ENCODE assay signal across 12 mouse cellular contexts in genomic region chr7:141087894-141088293, GRCm38 (mm10). TPM values are rescaled to one million over a fixed set of nuclear protein-coding genes. Genes with fewer than 3 reads are reported as not detected.
DNase-seq lines count a peak whose midpoint lies in the region; ATAC-seq and TF ChIP-seq lines count a peak whose summit lies in the region.
"Had no signal": no experiment of that assay in that cellular context is flagged by ENCODE, and none has a peak within 500 bp of the region (broad histone marks: within the 10 kb centered on the region; RNA-seq: fewer than 3 reads in every experiment).

No protein-coding gene starts in this region.

- H3K79me2 ChIP-seq in CH12.LX (replicated peaks; ENCODE audit: control insufficient read depth, extremely low read depth, insufficient read depth, poor library complexity, severe bottlenecking), result peaks cover 6% of the 10 kb centered on the region; the same call in 1 of the 2 replicates

- H3K27ac ChIP-seq in heart, embryonic 15.5 days, result no peak overlapping the region
- no peak overlapping the region for H3K27ac ChIP-seq in heart, embryonic 11.5 days (ENCODE audit: low read depth, low read length)
- peak overlapping the region; percentile 61 for H3K27ac ChIP-seq in CH12.LX (ENCODE audit: insufficient read depth, low read depth)
- H3K27ac ChIP-seq in limb, embryonic 11.5 days (replicated peaks; ENCODE audit: low read depth, low read length), result no peak overlapping the region
- no peak overlapping the region for H3K27ac ChIP-seq in small intestine, adult 2 months (ENCODE audit: insufficient read depth, low read depth, low read length)
- H3K27ac ChIP-seq: embryonic facial prominence, embryonic 12.5 days; layer of hippocampus, adult 2 months had no signal

- H3K27me3 ChIP-seq in heart, embryonic 15.5 days, result peaks cover 51% of the 10 kb centered on the region
- peaks cover 57% of the 10 kb centered on the region for H3K27me3 ChIP-seq in heart, embryonic 11.5 days (ENCODE audit: control insufficient read depth, insufficient read depth, low read length)
- no peaks in the 10 kb centered on the region for H3K27me3 ChIP-seq in CH12.LX (replicated peaks)
- peaks cover 30% of the 10 kb centered on the region for H3K27me3 ChIP-seq in limb, embryonic 11.5 days (ENCODE audit: control insufficient read depth, insufficient read depth, low read length)
- H3K27me3 ChIP-seq in small intestine, adult 2 months (ENCODE audit: control insufficient read depth, insufficient read depth, low read length), result no peaks in the 10 kb centered on the region

- in situ Hi-C loops in CH12.LX (cut with MboI; ENCODE audit: low pct_ligation_motif_present, low pct_unique_long_range_greater_than_20kb, low sequenced_read_pairs), result loop anchor here (5.0 kb wide), 1 partner anchor 36 kb away; no protein-coding TSS in a partner anchor

- peak overlapping the region; percentile 34; the same call in 1 of the 2 replicates for H3K4me2 ChIP-seq in heart, embryonic 15.5 days
- no peak overlapping the region; the same call in 1 of the 2 replicates for H3K4me2 ChIP-seq in heart, embryonic 11.5 days
- H3K4me2 ChIP-seq in CH12.LX (ENCODE audit: insufficient read depth, low read depth, poor library complexity, severe bottlenecking), result peak overlapping the region; percentile 81
- peak overlapping the region; percentile 26; the same call in 1 of the 2 replicates for H3K4me2 ChIP-seq in limb, embryonic 11.5 days (ENCODE audit: low read depth, severe bottlenecking)

- H3K9ac ChIP-seq in heart, embryonic 15.5 days, result no peak overlapping the region
- H3K9ac ChIP-seq in heart, embryonic 11.5 days (ENCODE audit: low read depth, low read length), result no peak overlapping the region
- peak overlapping the region; percentile 81 for H3K9ac ChIP-seq in CH12.LX (ENCODE audit: insufficient read depth, low read depth)
- H3K9ac ChIP-seq in limb, embryonic 11.5 days (ENCODE audit: low read length), result no peak overlapping the region

- no peak for ATAC-seq in heart, embryonic 15.5 days (replicated peaks; ENCODE audit: insufficient number of reproducible peaks, insufficient read depth, low FRiP score, low read depth)
- ATAC-seq in heart, embryonic 11.5 days (replicated peaks; ENCODE audit: insufficient number of reproducible peaks, low FRiP score, low TSS enrichment), result no peak
- ATAC-seq in limb, embryonic 11.5 days (ENCODE audit: insufficient number of reproducible peaks, low FRiP score, low TSS enrichment, low read depth), result no peak

- TF ChIP-seq POLR2A in CH12.LX (IDR thresholded peaks at IDR 0.05; ENCODE audit: low read depth, low read length), result peak; percentile 67
- TF ChIP-seq POLR2A in small intestine, adult 2 months (IDR thresholded peaks at IDR 0.05; ENCODE audit: low read depth, low read length), result no peak

- H3K36me3 ChIP-seq in heart, embryonic 15.5 days, result no peaks in the 10 kb centered on the region
- no peaks in the 10 kb centered on the region for H3K36me3 ChIP-seq in heart, embryonic 11.5 days (ENCODE audit: control insufficient read depth, insufficient read depth, low read length)
- peaks cover 24 to 37% of the 10 kb centered on the region in 2 experiments for H3K36me3 ChIP-seq in CH12.LX (replicated peaks in 1 of 2; ENCODE audit: control insufficient read depth in 1 of 2, insufficient read depth in 1 of 2, low read length in 1 of 2)
- no peaks in the 10 kb centered on the region; the same call in 1 of the 2 replicates for H3K36me3 ChIP-seq in limb, embryonic 11.5 days (ENCODE audit: control insufficient read depth, insufficient read depth, low read length)
- H3K36me3 ChIP-seq in small intestine, adult 2 months (ENCODE audit: control insufficient read depth, insufficient read depth, low read length), result peaks cover 48% of the 10 kb centered on the region
- H3K36me3 ChIP-seq: embryonic facial prominence, embryonic 12.5 days had no signal

- no peaks in the 10 kb centered on the region for H3K9me3 ChIP-seq in heart, embryonic 15.5 days (replicated peaks)
- no peaks in the 10 kb centered on the region for H3K9me3 ChIP-seq in heart, embryonic 11.5 days (replicated peaks; ENCODE audit: control insufficient read depth, low read length)
- no peaks in the 10 kb centered on the region for H3K9me3 ChIP-seq in CH12.LX (replicated peaks; ENCODE audit: low read length)
- no peaks in the 10 kb centered on the region for H3K9me3 ChIP-seq in limb, embryonic 11.5 days (ENCODE audit: control insufficient read depth, low read length)
- H3K9me3 ChIP-seq: embryonic facial prominence, embryonic 12.5 days had no signal

- TF ChIP-seq EP300 in CH12.LX (IDR thresholded peaks at IDR 0.05; ENCODE audit: low read length), result no peak

- TF ChIP-seq RAD21 in CH12.LX (IDR thresholded peaks at IDR 0.05; ENCODE audit: low read depth, low read length), result no peak

- WGBS in heart, embryonic 15.5 days, result 17% methylated on average over 8 of the region's 8 CpGs
- 20% methylated on average over 8 of the region's 8 CpGs for WGBS in heart, embryonic 11.5 days (ENCODE audit: insufficient replicate concordance)
- 35% methylated on average over 8 of the region's 8 CpGs for WGBS in limb, embryonic 11.5 days
- WGBS in small intestine, adult 2 months, result 47% methylated on average over 8 of the region's 8 CpGs

- H3K4me1 ChIP-seq in heart, embryonic 15.5 days (replicated peaks), result peaks cover 16% of the 10 kb centered on the region; the same call in 1 of the 2 replicates
- H3K4me1 ChIP-seq in heart, embryonic 11.5 days (ENCODE audit: control insufficient read depth, insufficient read depth, low read length), result peaks cover 6% of the 10 kb centered on the region
- peaks cover 22 to 34% of the 10 kb centered on the region in 2 experiments for H3K4me1 ChIP-seq in CH12.LX (ENCODE audit: control insufficient read depth in 1 of 2, insufficient read depth in 2 of 2)
- peaks cover 5% of the 10 kb centered on the region; the same call in 1 of the 2 replicates for H3K4me1 ChIP-seq in limb, embryonic 11.5 days (ENCODE audit: control insufficient read depth, insufficient read depth, low read length)
- peaks cover 15% of the 10 kb centered on the region for H3K4me1 ChIP-seq in small intestine, adult 2 months (ENCODE audit: control insufficient read depth, insufficient read depth, insufficient read length, low read length)
- H3K4me1 ChIP-seq: embryonic facial prominence, embryonic 12.5 days had no signal

- DNase-seq in CH12.LX (ENCODE audit: extremely low read depth), result peak; percentile 86
- DNase-seq in limb, embryonic 11.5 days (ENCODE audit: low spot score), result no peak
- DNase-seq in frontal cortex, postnatal 36 days (ENCODE audit: low spot score in 2 of 2), result no peak
- no peak for DNase-seq in frontal cortex, postnatal 10 days (ENCODE audit: low spot score in 2 of 2)
- no peak for DNase-seq in Muller cell, postnatal 12 days (ENCODE audit: inconsistent ontology term)

- dilution Hi-C loops in CH12.LX (cut with MboI; ENCODE audit: extremely low pct_ligation_motif_present, extremely low pct_unique_long_range_greater_than_20kb, low sequenced_read_pairs), result no loop called here

- no peak overlapping the region for H3K4me3 ChIP-seq in heart, embryonic 15.5 days
- H3K4me3 ChIP-seq in heart, embryonic 11.5 days (ENCODE audit: low read depth, low read length), result no peak overlapping the region
- H3K4me3 ChIP-seq in CH12.LX (replicated peaks in 1 of 3; ENCODE audit: low read depth in 2 of 3, low read length in 2 of 3, poor library complexity in 1 of 3), result peak overlapping the region; percentile 84 to 90 (median 86)
- H3K4me3 ChIP-seq in limb, embryonic 11.5 days (ENCODE audit: low read depth, low read length), result no peak overlapping the region
- H3K4me3 ChIP-seq in small intestine, adult 2 months (ENCODE audit: low read depth, low read length), result peak overlapping the region; percentile 54
- H3K4me3 ChIP-seq: embryonic facial prominence, embryonic 12.5 days; layer of hippocampus, adult 2 months had no signal

- TF ChIP-seq CTCF in CH12.LX (conservative IDR thresholded peaks at IDR 0.05 in 1 of 2, IDR thresholded peaks at IDR 0.05 in 1 of 2; ENCODE audit: low read depth in 2 of 2, low read length in 2 of 2), result no peak
- TF ChIP-seq CTCF in small intestine, adult 2 months (IDR thresholded peaks at IDR 0.05; ENCODE audit: extremely low read depth, insufficient read length, insufficient replicate concordance, low read depth, low read length), result no peak

RNA-seq across cellular contexts. Expression of gene Pkp3, which starts 9.9 kb away (rescaled TPM):
- polyA plus RNA-seq in heart, embryonic 15.5 days (2015; fragmentation: Nextera tagmentation; extraction: Ambion mirVana), result 0.97 and 5.9 TPM in 2 replicates
- polyA plus RNA-seq in heart, embryonic 11.5 days (2014; fragmentation: Nextera tagmentation; extraction: Ambion mirVana), result 0.67 and 0.68 TPM in 2 replicates
- total RNA-seq in CH12.LX (2012; rRNA removed) (52.8 and 63.1 TPM in 2 replicates), CH12.LX (2014; rRNA removed) (23.9 and 25.3 TPM in 2 replicates)
- 37.8 and 38.0 TPM in 2 replicates for polyA plus RNA-seq in CH12.LX (2012; ENCODE audit: insufficient read length, low read depth)
- 3.3 and 3.9 TPM in 2 replicates for polyA plus RNA-seq in limb, embryonic 11.5 days (2014; fragmentation: Nextera tagmentation; extraction: Ambion mirVana)
- polyA plus RNA-seq in small intestine, adult 2 months (2012; rRNA removed), result 87.5 and 236 TPM in 2 replicates
- total RNA-seq: gastrocnemius, adult 8-10 months; layer of hippocampus, adult 2 months had no signal
- polyA plus RNA-seq: neural tube, embryonic 14.5 days had no signal

RNA-seq across cellular contexts. Expression of gene Sigirr, which starts 12.5 kb away (rescaled TPM):
- polyA plus RNA-seq in heart, embryonic 15.5 days (2015; fragmentation: Nextera tagmentation; extraction: Ambion mirVana), result 3.6 and 5.6 TPM in 2 replicates
- 2.3 and 3.0 TPM in 2 replicates for polyA plus RNA-seq in heart, embryonic 11.5 days (2014; fragmentation: Nextera tagmentation; extraction: Ambion mirVana)
- total RNA-seq in CH12.LX (2012; rRNA removed) (12.9 and 19.2 TPM in 2 replicates), CH12.LX (2014; rRNA removed) (13.2 and 15.6 TPM in 2 replicates)
- 15.2 and 16.1 TPM in 2 replicates for polyA plus RNA-seq in CH12.LX (2012; ENCODE audit: insufficient read length, low read depth)
- 1.9 and 2.8 TPM in 2 replicates for polyA plus RNA-seq in limb, embryonic 11.5 days (2014; fragmentation: Nextera tagmentation; extraction: Ambion mirVana)
- polyA plus RNA-seq in small intestine, adult 2 months (2012; rRNA removed), result 19.8 and 38.3 TPM in 2 replicates

RNA-seq across cellular contexts. Expression of gene B4galnt4, which starts 27.0 kb away (rescaled TPM):
- 1.0 and 2.0 TPM in 2 replicates for polyA plus RNA-seq in heart, embryonic 15.5 days (2015; fragmentation: Nextera tagmentation; extraction: Ambion mirVana)
- polyA plus RNA-seq in heart, embryonic 11.5 days (2014; fragmentation: Nextera tagmentation; extraction: Ambion mirVana), result 1.4 and 2.6 TPM in 2 replicates
- 11.2 and 13.1 TPM in 2 replicates for total RNA-seq in CH12.LX (2012; rRNA removed)
- 0.70 and 0.91 TPM in 2 replicates for total RNA-seq in CH12.LX (2014; rRNA removed)
- 2.9 TPM in 2 replicates for polyA plus RNA-seq in CH12.LX (2012; ENCODE audit: insufficient read length, low read depth)
- polyA plus RNA-seq in limb, embryonic 11.5 days (2014; fragmentation: Nextera tagmentation; extraction: Ambion mirVana), result 19.1 and 20.0 TPM in 2 replicates
- polyA plus RNA-seq in small intestine, adult 2 months (2012; rRNA removed), result 5.4 and 15.8 TPM in 2 replicates

RNA-seq across cellular contexts. Expression of gene Ano9, which starts 29.7 kb away (rescaled TPM):
- 0.16 and 0.82 TPM in 2 replicates for polyA plus RNA-seq in heart, embryonic 15.5 days (2015; fragmentation: Nextera tagmentation; extraction: Ambion mirVana)
- polyA plus RNA-seq in heart, embryonic 11.5 days (2014; fragmentation: Nextera tagmentation; extraction: Ambion mirVana), result 0.31 TPM in 1 of 2 replicates, not detected in the other
- total RNA-seq in CH12.LX (2012; rRNA removed) (0.04 TPM in 2 replicates), CH12.LX (2014; rRNA removed) (not detected in 2 replicates)
- not detected in 2 replicates for polyA plus RNA-seq in CH12.LX (2012; ENCODE audit: insufficient read length, low read depth)
- 0.76 and 0.85 TPM in 2 replicates for polyA plus RNA-seq in limb, embryonic 11.5 days (2014; fragmentation: Nextera tagmentation; extraction: Ambion mirVana)
- polyA plus RNA-seq in small intestine, adult 2 months (2012; rRNA removed), result 38.2 and 74.3 TPM in 2 replicates
- total RNA-seq: gastrocnemius, adult 8-10 months; layer of hippocampus, adult 2 months had no signal

RNA-seq across cellular contexts. Expression of gene Ptdss2, which starts 34.3 kb away (rescaled TPM):
- polyA plus RNA-seq in heart, embryonic 15.5 days (2015; fragmentation: Nextera tagmentation; extraction: Ambion mirVana), result 51.9 and 56.5 TPM in 2 replicates
- polyA plus RNA-seq in heart, embryonic 11.5 days (2014; fragmentation: Nextera tagmentation; extraction: Ambion mirVana), result 65.0 and 71.2 TPM in 2 replicates
- total RNA-seq in CH12.LX (2012; rRNA removed), result 10.6 and 12.0 TPM in 2 replicates
- 2.5 and 2.9 TPM in 2 replicates for total RNA-seq in CH12.LX (2014; rRNA removed)
- 22.9 and 33.5 TPM in 2 replicates for polyA plus RNA-seq in CH12.LX (2012; ENCODE audit: insufficient read length, low read depth)
- 70.0 and 70.6 TPM in 2 replicates for polyA plus RNA-seq in limb, embryonic 11.5 days (2014; fragmentation: Nextera tagmentation; extraction: Ambion mirVana)
- polyA plus RNA-seq in small intestine, adult 2 months (2012; rRNA removed), result 17.5 and 26.3 TPM in 2 replicates

Comparison
In these comparisons a context has a peak if more than half of its experiments do, and no peak if none do; other contexts are left out.
1. H3K4me3 ChIP-seq: peak in CH12.LX (3 of 3) and small intestine, adult 2 months (single experiment); none in heart, embryonic 15.5 days (single experiment), heart, embryonic 11.5 days (single experiment) and limb, embryonic 11.5 days (single experiment).